Mouse (Mus musculus): ENCODE measurements at regions not wholly inside any gene's neighbourhood (a gene's known extent, or its start where the extent isn't known, plus 50 kb on each side); places are given as distances from the start of the nearest gene placed in this dataset.

- DNase-seq (ENCODE audit: low spot score) = no peak
Observed at GRCm38 (mm10) chr1:55807028-55807427, 401.3 kb downstream of the Plcl1 start.

- no peak for DNase-seq (ENCODE audit: low spot score)
Observed at GRCm38 (mm10) chr1:55808724-55809519, 403.2 kb downstream of the Plcl1 start.

GRCm38 (mm10) chr1:55812486-55812885 lies 406.8 kb downstream of the Plcl1 start:
- no peak for DNase-seq (ENCODE audit: low spot score)

- DNase-seq (ENCODE audit: low spot score) = no peak
Observed at GRCm38 (mm10) chr1:55820866-55821500, 415.3 kb downstream of the Plcl1 start.

GRCm38 (mm10) chr1:55822599-55822998 lies 416.9 kb downstream of the Plcl1 start:
- no peak for DNase-seq (ENCODE audit: low spot score)

- DNase-seq (ENCODE audit: low spot score) = no peak
Observed at GRCm38 (mm10) chr1:55827191-55827590, 421.5 kb downstream of the Plcl1 start.

- DNase-seq (ENCODE audit: low spot score) = no peak
Observed at GRCm38 (mm10) chr1:55835281-55835680, 429.6 kb downstream of the Plcl1 start.

GRCm38 (mm10) chr1:55836750-55837149 lies 431.0 kb downstream of the Plcl1 start:
- no peak for DNase-seq (ENCODE audit: low spot score)

GRCm38 (mm10) chr1:55837366-55837765 lies 431.6 kb downstream of the Plcl1 start:
- no peak for DNase-seq (ENCODE audit: low spot score)

GRCm38 (mm10) chr1:55838168-55838567 lies 432.4 kb downstream of the Plcl1 start:
- DNase-seq (ENCODE audit: low spot score) = no peak

GRCm38 (mm10) chr1:55848806-55849205 lies 443.1 kb downstream of the Plcl1 start:
- no peak for DNase-seq (ENCODE audit: low spot score)

GRCm38 (mm10) chr1:55852354-55852753 lies 446.6 kb downstream of the Plcl1 start:
- DNase-seq (ENCODE audit: low spot score) = no peak

GRCm38 (mm10) chr1:55859113-55859512 lies 453.4 kb downstream of the Plcl1 start:
- no peak for DNase-seq (ENCODE audit: low spot score)

- no peak for DNase-seq (ENCODE audit: low spot score)
Observed at GRCm38 (mm10) chr1:55863113-55863512, 457.4 kb downstream of the Plcl1 start.

- no peak for DNase-seq (ENCODE audit: low spot score)
Observed at GRCm38 (mm10) chr1:55865274-55865673, 459.6 kb downstream of the Plcl1 start.

- DNase-seq (ENCODE audit: low spot score) = no peak
Observed at GRCm38 (mm10) chr1:55866677-55867076, 461.0 kb downstream of the Plcl1 start.

- DNase-seq (ENCODE audit: low spot score) = no peak
Observed at GRCm38 (mm10) chr1:55873583-55873982, 467.9 kb downstream of the Plcl1 start.

GRCm38 (mm10) chr1:55874143-55874867 lies 468.6 kb downstream of the Plcl1 start:
- DNase-seq (ENCODE audit: low spot score) = no peak

GRCm38 (mm10) chr1:55874868-55875144 lies 469.1 kb downstream of the Plcl1 start:
- DNase-seq (ENCODE audit: low spot score) = no peak

- DNase-seq (ENCODE audit: low spot score) = no peak
Observed at GRCm38 (mm10) chr1:55884576-55884975, 478.9 kb downstream of the Plcl1 start.

GRCm38 (mm10) chr1:55886383-55887070 lies 480.8 kb downstream of the Plcl1 start:
- DNase-seq (ENCODE audit: low spot score) = no peak

- no peak for DNase-seq (ENCODE audit: low spot score)
Observed at GRCm38 (mm10) chr1:55887386-55887785, 481.7 kb downstream of the Plcl1 start.
